ENCODE assay signal across 17 mouse cellular contexts in the genomic region with DNA sequence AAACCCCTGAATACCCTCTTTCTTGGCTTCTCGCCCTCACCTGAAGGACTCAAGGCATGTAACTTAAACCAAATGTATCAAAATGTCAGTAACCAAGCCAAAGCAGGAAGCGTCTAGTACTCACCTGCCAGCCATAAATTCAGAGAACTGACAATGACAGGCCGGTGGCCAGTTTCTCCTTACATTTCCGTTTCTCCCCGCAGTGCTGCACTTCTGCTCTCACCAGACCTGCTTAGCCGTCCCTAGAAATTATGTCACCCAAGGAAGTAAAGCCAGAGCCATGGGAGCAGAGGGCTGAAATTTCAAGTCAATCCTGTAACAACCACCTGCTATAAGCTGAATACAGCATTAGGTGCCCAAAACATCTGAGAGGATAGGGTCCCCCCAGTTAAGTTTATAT. TPM values are rescaled to one million over a fixed set of nuclear protein-coding genes. Genes with fewer than 3 reads are reported as not detected.
DNase-seq lines count a peak whose midpoint lies in the region; ATAC-seq and TF ChIP-seq lines count a peak whose summit lies in the region.
"Had no signal": no experiment of that assay in that cellular context is flagged by ENCODE, and none has a peak within 500 bp of the region (broad histone marks: within the 10 kb centered on the region; RNA-seq: fewer than 3 reads in every experiment).

No protein-coding gene starts in this region.

- peak overlapping the region; percentile 96; the same call in 1 of the 2 replicates for H3K4me2 ChIP-seq in hindbrain, embryonic 16.5 days (ENCODE audit: low read length)
- no peak overlapping the region for H3K4me2 ChIP-seq in hindbrain, embryonic 11.5 days (replicated peaks; ENCODE audit: low read depth, low read length)

- intact Hi-C loops in gastrocnemius, adult 2 months (cut with DNase I): loop anchor here (2.0 kb wide), 1 partner anchor 27 kb away; no protein-coding TSS in a partner anchor

- H3K4me1 ChIP-seq in hindbrain, embryonic 16.5 days (ENCODE audit: control insufficient read depth, insufficient read depth, low read depth, low read length): no peaks in the 10 kb centered on the region
- no peaks in the 10 kb centered on the region for H3K4me1 ChIP-seq in hindbrain, embryonic 11.5 days (replicated peaks; ENCODE audit: control insufficient read depth, insufficient read depth, low read length)

- TF ChIP-seq CTCF in gastrocnemius, adult 2 months (IDR thresholded peaks at IDR 0.05): no peak

- peak overlapping the region; percentile 74 for H3K4me3 ChIP-seq in gastrocnemius, adult 2 months
- H3K4me3 ChIP-seq in hindbrain, embryonic 16.5 days (ENCODE audit: low read length): no peak overlapping the region
- no peak overlapping the region for H3K4me3 ChIP-seq in hindbrain, embryonic 11.5 days (ENCODE audit: low read depth, low read length)

- no peaks in the 10 kb centered on the region for H3K9me3 ChIP-seq in hindbrain, embryonic 16.5 days (ENCODE audit: control insufficient read depth, low read length)
- no peaks in the 10 kb centered on the region for H3K9me3 ChIP-seq in hindbrain, embryonic 11.5 days (ENCODE audit: control insufficient read depth, low read length)
- H3K9me3 ChIP-seq: limb, embryonic 12.5 days had no signal

- no peaks in the 10 kb centered on the region for H3K27me3 ChIP-seq in hindbrain, embryonic 16.5 days (replicated peaks; ENCODE audit: control insufficient read depth, insufficient read depth, low read length)
- no peaks in the 10 kb centered on the region for H3K27me3 ChIP-seq in hindbrain, embryonic 11.5 days (ENCODE audit: control insufficient read depth, insufficient read depth, low read length)

- H3K36me3 ChIP-seq in hindbrain, embryonic 16.5 days (ENCODE audit: control insufficient read depth, insufficient read depth, low read length): no peaks in the 10 kb centered on the region
- H3K36me3 ChIP-seq in hindbrain, embryonic 11.5 days (ENCODE audit: control insufficient read depth, insufficient read depth, low read length): no peaks in the 10 kb centered on the region
- H3K36me3 ChIP-seq: limb, embryonic 12.5 days had no signal

- DNase-seq in gastrocnemius, adult 2 months: peak; percentile 36
- DNase-seq in gastrocnemius, postnatal 4 days (ENCODE audit: low spot score in 2 of 2): no peak
- no peak for DNase-seq in hindbrain, embryonic 11.5 days (ENCODE audit: low spot score)
- DNase-seq in A20 (ENCODE audit: low read depth, low spot score): peak; percentile 91
- DNase-seq in adrenal gland, adult 2 months: no peak
- DNase-seq in adrenal gland, postnatal 14 days: no peak
- DNase-seq: adrenal gland, postnatal 25 days; gastrocnemius, postnatal 25 days; kidney, adult 11 months; kidney, postnatal 36 days; layer of hippocampus, postnatal 36 days; lung, adult 18-20 months; lung, postnatal 4 days had no signal

- peak overlapping the region; percentile 80 for H3K27ac ChIP-seq in gastrocnemius, adult 2 months
- H3K27ac ChIP-seq in hindbrain, embryonic 16.5 days (ENCODE audit: low read depth, low read length): no peak overlapping the region
- H3K27ac ChIP-seq in hindbrain, embryonic 11.5 days (ENCODE audit: low read depth, low read length): no peak overlapping the region
- H3K27ac ChIP-seq: limb, embryonic 12.5 days had no signal

- no peak overlapping the region for H3K9ac ChIP-seq in hindbrain, embryonic 16.5 days (ENCODE audit: low read depth, low read length)
- H3K9ac ChIP-seq in hindbrain, embryonic 11.5 days (ENCODE audit: low read depth, low read length): no peak overlapping the region
- H3K9ac ChIP-seq: limb, embryonic 12.5 days had no signal

- no peak for ATAC-seq in hindbrain, embryonic 16.5 days
- ATAC-seq in hindbrain, embryonic 11.5 days (ENCODE audit: low FRiP score): no peak
- peak; percentile 34 for ATAC-seq in granulocyte monocyte progenitor cell, adult 5-6 weeks (replicated peaks; ENCODE audit: poor library complexity, severe bottlenecking)

- 65% methylated on average over 6 of the region's 6 CpGs for WGBS in hindbrain, embryonic 16.5 days
- WGBS in hindbrain, embryonic 11.5 days: 67% methylated on average over 6 of the region's 6 CpGs

RNA-seq across cellular contexts. Expression of a gene that starts 0.9 kb away (rescaled TPM):
- 1,000 to 10,000 TPM in 1 of 2 experiments, 100 to 1,000 TPM in 1; 773 to 1,947 TPM for total RNA-seq in gastrocnemius, adult 2 months (2021)
- 1,000 to 10,000 TPM; 1,796 to 1,855 TPM for total RNA-seq in gastrocnemius, postnatal 4 days (2021)
- 3.8 and 22.8 TPM in 2 replicates for polyA plus RNA-seq in hindbrain, embryonic 16.5 days (2015; fragmentation: Nextera tagmentation; extraction: Ambion mirVana)
- 3.3 and 5.8 TPM in 2 replicates for polyA plus RNA-seq in hindbrain, embryonic 11.5 days (2014; fragmentation: Nextera tagmentation; extraction: Ambion mirVana)
- not detected in 2 replicates for total RNA-seq in granulocyte monocyte progenitor cell, adult 5-6 weeks (2014; fragmentation: Nextera tagmentation)
- total RNA-seq in granulocyte monocyte progenitor cell, adult 5-6 weeks (2017): not detected in 2 replicates
- total RNA-seq in adrenal gland, adult 2 months (2021): under 1 TPM; 0.35 to 0.97 TPM
- polyA plus RNA-seq in adrenal gland, adult 2 months (2012; rRNA removed): 0.28 and 0.31 TPM in 2 replicates
- 8.2 and 8.3 TPM in 2 replicates for total RNA-seq in adrenal gland, postnatal 14 days (2021)
- total RNA-seq: MEL had no signal

RNA-seq across cellular contexts. Expression of a gene that starts 53.4 kb away (rescaled TPM):
- total RNA-seq in gastrocnemius, adult 2 months (2021): 10 to 100 TPM; 13.5 to 14.0 TPM
- total RNA-seq in gastrocnemius, postnatal 4 days (2021): 10 to 100 TPM; 14.8 to 17.4 TPM
- 10.5 and 11.7 TPM in 2 replicates for polyA plus RNA-seq in hindbrain, embryonic 16.5 days (2015; fragmentation: Nextera tagmentation; extraction: Ambion mirVana)
- 36.2 and 37.2 TPM in 2 replicates for polyA plus RNA-seq in hindbrain, embryonic 11.5 days (2014; fragmentation: Nextera tagmentation; extraction: Ambion mirVana)
- 59.9 and 78.3 TPM in 2 replicates for total RNA-seq in granulocyte monocyte progenitor cell, adult 5-6 weeks (2014; fragmentation: Nextera tagmentation)
- 113 and 125 TPM in 2 replicates for total RNA-seq in granulocyte monocyte progenitor cell, adult 5-6 weeks (2017)
- 10 to 100 TPM; 38.7 to 61.9 TPM for total RNA-seq in adrenal gland, adult 2 months (2021)
- 13.2 and 13.7 TPM in 2 replicates for polyA plus RNA-seq in adrenal gland, adult 2 months (2012; rRNA removed)
- total RNA-seq in adrenal gland, postnatal 14 days (2021): 39.8 and 42.6 TPM in 2 replicates

Comparison
In these comparisons a context has a peak if more than half of its experiments do, and no peak if none do; other contexts are left out.
1. DNase-seq: peak in gastrocnemius, adult 2 months (single experiment) and A20 (single experiment); none in gastrocnemius, postnatal 4 days (0 of 2), hindbrain, embryonic 11.5 days (single experiment), adrenal gland, adult 2 months (single experiment) and adrenal gland, postnatal 14 days (single experiment).
2. RNA of a gene that starts 0.9 kb away (total RNA-seq): 773 to 1,947 TPM in gastrocnemius, adult 2 months and 1,796 to 1,855 TPM in gastrocnemius, postnatal 4 days; 8.2 to 8.3 TPM in adrenal gland, postnatal 14 days, 0.35 to 0.97 TPM in adrenal gland, adult 2 months and not detected in granulocyte monocyte progenitor cell, adult 5-6 weeks; every median in the first group is over 10 times any median in the second.